Mouse (Mus musculus) neural tube, embryonic 11.5 days (tissue): Measurements from ENCODE around the gene Eya4. TPM values are rescaled to one million over a fixed set of nuclear protein-coding genes. Genes with fewer than 3 reads are reported as not detected.

ENCODE experiments used
- ATAC-seq: fragments of 200-750 bp; cut with Nextera tagmentation; 2 replicates; pipeline ENCODE4 v1.8.0; 2017; ENCODE audit warnings: moderate number of reproducible peaks, mild to moderate bottlenecking, moderate TSS enrichment, moderate library complexity; ENCODE audit not compliant: insufficient read depth, low FRiP score, low TSS enrichment
- DNase-seq: peaks from one replicate; pipeline ENCODE4 v3.0.0-alpha.2; 2015; ENCODE audit warnings: low spot score
- H3K27ac ChIP-seq: fragments of 300-500 bp; sonication (generic); 2 replicates; pipeline ENCODE4 v1.5.1; 2014; ENCODE audit warnings: low read depth, mild to moderate bottlenecking, low read length
- H3K27me3 ChIP-seq: fragments of 300-500 bp; sonication (generic); 2 replicates; pipeline ENCODE4 v1.6.1; 2014; ENCODE audit warnings: mild to moderate bottlenecking, low read length, mixed read lengths; ENCODE audit not compliant: control insufficient read depth, insufficient read depth
- H3K36me3 ChIP-seq: fragments of 300-500 bp; sonication (generic); 2 replicates; pipeline ENCODE4 v1.6.1; 2014; ENCODE audit warnings: mild to moderate bottlenecking, low read length, moderate library complexity, mixed read lengths; ENCODE audit not compliant: control insufficient read depth, insufficient read depth
- H3K4me1 ChIP-seq: fragments of 300-500 bp; sonication (generic); 2 replicates; pipeline ENCODE4 v1.6.1; 2014; ENCODE audit warnings: low read length, mixed read lengths; ENCODE audit not compliant: control insufficient read depth, insufficient read depth
- H3K4me2 ChIP-seq: fragments of 300-500 bp; sonication (generic); 2 replicates; pipeline ENCODE4 v1.6.1; 2014; ENCODE audit warnings: low read depth, mild to moderate bottlenecking, moderate library complexity
- H3K4me3 ChIP-seq: fragments of 300-500 bp; sonication (generic); 2 replicates; pipeline ENCODE4 v1.5.1; 2014; ENCODE audit warnings: low read depth, low read length
- H3K9ac ChIP-seq: fragments of 300-500 bp; sonication (generic); 2 replicates; pipeline ENCODE4 v1.6.1; 2014; ENCODE audit warnings: mild to moderate bottlenecking, low read length
- H3K9me3 ChIP-seq: fragments of 300-500 bp; sonication (generic); 2 replicates; pipeline ENCODE4 v1.6.1; 2016; ENCODE audit warnings: low read length; ENCODE audit not compliant: control insufficient read depth
- WGBS: fragments of 180-500 bp; shearing (Covaris S2); extraction: QIAGEN DNeasy Blood & Tissue Kit; methylation state at CpG from one replicate; pipeline ENCODE4 v1.1.7; 2014; 5-methylcytosine and 5-hydroxymethylcytosine counted together
- polyA plus RNA-seq: library from polyadenylated mRNA; unstranded; fragments of >200 nt; fragmentation: Nextera tagmentation; extraction: Ambion mirVana; gene quantifications from 2 replicates; pipeline ENCODE4 v1.2.1, GENCODE M21; 2014

The Eya4 gene
- polyA plus RNA-seq, 1 experiment from 2014 or later: 5.0 TPM

- no peaks in the 10 kb centered on the region for H3K9me3 ChIP-seq
- ATAC-seq (no peak), DNase-seq (no peak)
- no peak overlapping the region for H3K4me2 ChIP-seq
- no peak overlapping the region for H3K27ac ChIP-seq
- H3K36me3 ChIP-seq: no peaks in the 10 kb centered on the region
- H3K4me3 ChIP-seq: no peak overlapping the region
- H3K4me1 ChIP-seq: no peaks in the 10 kb centered on the region
- H3K27me3 ChIP-seq: no peaks in the 10 kb centered on the region
- no peak overlapping the region for H3K9ac ChIP-seq
- 44% methylated on average over 4 of the region's 4 CpGs for WGBS
These were observed 98.4 kb downstream of the Eya4 start for GRCm38 (mm10) chr10:23252180-23252579.

- ATAC-seq: no peak
- Histone ChIP-seq H3K9me3 (no peaks in the 10 kb centered on the region), H3K36me3 (no peaks in the 10 kb centered on the region), H3K9ac (no peak overlapping the region), H3K27me3 (no peaks in the 10 kb centered on the region), H3K4me2 (no peak overlapping the region), H3K4me1 (no peaks in the 10 kb centered on the region), H3K4me3 (no peak overlapping the region), H3K27ac (no peak overlapping the region)
- no peak for DNase-seq
- 85% methylated on average over 3 of the region's 3 CpGs for WGBS
These were observed 104.1 kb downstream of the Eya4 start for GRCm38 (mm10) chr10:23246485-23246884.

- Histone ChIP-seq H3K4me3 (no peak overlapping the region), H3K9ac (no peak overlapping the region), H3K27ac (no peak overlapping the region), H3K4me2 (no peak overlapping the region), H3K4me1 (no peaks in the 10 kb centered on the region), H3K9me3 (no peaks in the 10 kb centered on the region), H3K27me3 (no peaks in the 10 kb centered on the region), H3K36me3 (no peaks in the 10 kb centered on the region)
- ATAC-seq (no peak), DNase-seq (no peak)
- 78% methylated on average over 11 of the region's 11 CpGs for WGBS
These were observed 113.7 kb downstream of the Eya4 start for GRCm38 (mm10) chr10:23236918-23237317.

- Histone ChIP-seq H3K4me2 (no peak overlapping the region), H3K36me3 (no peaks in the 10 kb centered on the region), H3K27me3 (no peaks in the 10 kb centered on the region), H3K9me3 (no peaks in the 10 kb centered on the region), H3K27ac (no peak overlapping the region), H3K9ac (no peak overlapping the region), H3K4me1 (no peaks in the 10 kb centered on the region), H3K4me3 (no peak overlapping the region)
- no peak for ATAC-seq
- WGBS: 91% methylated on average over 4 of the region's 4 CpGs
- DNase-seq: no peak
These were observed 115.2 kb downstream of the Eya4 start for GRCm38 (mm10) chr10:23235405-23235804.

- Histone ChIP-seq H3K27ac (no peak overlapping the region), H3K9me3 (no peaks in the 10 kb centered on the region), H3K27me3 (no peaks in the 10 kb centered on the region), H3K4me1 (no peaks in the 10 kb centered on the region), H3K4me2 (no peak overlapping the region), H3K4me3 (no peak overlapping the region), H3K36me3 (no peaks in the 10 kb centered on the region), H3K9ac (no peak overlapping the region)
- DNase-seq (no peak), ATAC-seq (no peak)
- WGBS: 58% methylated on average over 6 of the region's 6 CpGs
These were observed 117.2 kb downstream of the Eya4 start for GRCm38 (mm10) chr10:23233425-23233824.

GRCm38 (mm10) chr10:23230863-23231262 lies 119.7 kb downstream of the Eya4 start:
- no peak for ATAC-seq
- no peak for DNase-seq
- no peaks in the 10 kb centered on the region for H3K27me3 ChIP-seq
- no peak overlapping the region for H3K4me2 ChIP-seq
- no peaks in the 10 kb centered on the region for H3K4me1 ChIP-seq
- 85% methylated on average over 5 of the region's 5 CpGs for WGBS
- H3K9me3 ChIP-seq: no peaks in the 10 kb centered on the region
- no peak overlapping the region for H3K27ac ChIP-seq
- H3K9ac ChIP-seq: no peak overlapping the region
- H3K36me3 ChIP-seq: no peaks in the 10 kb centered on the region
- no peak overlapping the region for H3K4me3 ChIP-seq

GRCm38 (mm10) chr10:23223336-23223735 lies 127.2 kb downstream of the Eya4 start:
- ATAC-seq: no peak
- Histone ChIP-seq H3K9me3 (no peaks in the 10 kb centered on the region), H3K27ac (no peak overlapping the region), H3K9ac (no peak overlapping the region), H3K27me3 (no peaks in the 10 kb centered on the region), H3K36me3 (no peaks in the 10 kb centered on the region), H3K4me3 (no peak overlapping the region), H3K4me1 (no peaks in the 10 kb centered on the region), H3K4me2 (no peak overlapping the region)
- WGBS: 96% methylated on average over 5 of the region's 5 CpGs
- no peak for DNase-seq

GRCm38 (mm10) chr10:23220432-23220831 lies 130.2 kb downstream of the Eya4 start:
- ATAC-seq: no peak
- H3K4me1 ChIP-seq: no peaks in the 10 kb centered on the region
- no peaks in the 10 kb centered on the region for H3K36me3 ChIP-seq
- H3K9ac ChIP-seq: no peak overlapping the region
- H3K4me3 ChIP-seq: no peak overlapping the region
- no peak overlapping the region for H3K4me2 ChIP-seq
- DNase-seq: peak; percentile 16
- H3K27ac ChIP-seq: no peak overlapping the region
- H3K27me3 ChIP-seq: no peaks in the 10 kb centered on the region
- 54% methylated on average over 3 of the region's 3 CpGs for WGBS
- H3K9me3 ChIP-seq: no peaks in the 10 kb centered on the region

GRCm38 (mm10) chr10:23216815-23217214 lies 133.8 kb downstream of the Eya4 start:
- no peaks in the 10 kb centered on the region for H3K9me3 ChIP-seq
- no peaks in the 10 kb centered on the region for H3K4me1 ChIP-seq
- H3K27ac ChIP-seq: no peak overlapping the region
- DNase-seq: no peak
- no peak overlapping the region for H3K4me2 ChIP-seq
- WGBS: 65% methylated on average over 4 of the region's 4 CpGs
- no peak for ATAC-seq
- no peak overlapping the region for H3K4me3 ChIP-seq
- H3K36me3 ChIP-seq: no peaks in the 10 kb centered on the region
- no peak overlapping the region for H3K9ac ChIP-seq
- H3K27me3 ChIP-seq: no peaks in the 10 kb centered on the region
